Mouse (Mus musculus) kidney, postnatal 0 days (tissue): Measurements from ENCODE around the gene Bst1. TPM values are rescaled to one million over a fixed set of nuclear protein-coding genes. Genes with fewer than 3 reads are reported as not detected.

ENCODE experiments used
- ATAC-seq: fragments of 200-750 bp; cut with Nextera tagmentation; replicated peaks from 2 replicates; pipeline ENCODE4 v1.8.0; 2017; ENCODE audit warnings: low read depth, moderate number of reproducible peaks, moderate TSS enrichment, moderate library complexity; ENCODE audit not compliant: low FRiP score
- DNase-seq: peaks from one replicate; pipeline ENCODE4 v3.0.0-alpha.2; 2016; ENCODE audit warnings: low spot score
- H3K27ac ChIP-seq: fragments of 300-500 bp; sonication (generic); 2 replicates; pipeline ENCODE4 v1.5.1; 2014; ENCODE audit warnings: mild to moderate bottlenecking
- H3K27me3 ChIP-seq: fragments of 300-500 bp; sonication (generic); 2 replicates; pipeline ENCODE4 v1.6.1; 2014; ENCODE audit warnings: low read length, mixed read lengths; ENCODE audit not compliant: insufficient read depth
- H3K36me3 ChIP-seq: fragments of 300-500 bp; sonication (generic); 2 replicates; pipeline ENCODE4 v1.6.1; 2014; ENCODE audit warnings: low read length, mixed read lengths; ENCODE audit not compliant: insufficient read depth
- H3K4me1 ChIP-seq: fragments of 300-500 bp; sonication (generic); replicated peaks from 2 replicates; pipeline ENCODE4 v1.6.1; 2014; ENCODE audit warnings: antibody characterized with exemption, low read length, mixed read lengths; ENCODE audit not compliant: insufficient read depth
- H3K4me2 ChIP-seq: fragments of 300-500 bp; sonication (generic); 2 replicates; pipeline ENCODE4 v1.6.1; 2014; ENCODE audit warnings: mild to moderate bottlenecking, low read length, moderate library complexity, mixed read lengths
- H3K4me3 ChIP-seq: fragments of 300-500 bp; sonication (generic); replicated peaks from 2 replicates; pipeline ENCODE4 v1.5.1; 2014; ENCODE audit warnings: low read depth, low read length
- H3K9ac ChIP-seq: fragments of 300-500 bp; sonication (generic); 2 replicates; pipeline ENCODE4 v1.6.1; 2014; ENCODE audit warnings: low read depth, low read length
- H3K9me3 ChIP-seq: fragments of 300-500 bp; sonication (generic); replicated peaks from 2 replicates; pipeline ENCODE4 v1.6.1; 2016; ENCODE audit warnings: low read length, inconsistent platforms, mixed read lengths
- CTCF ChIP-seq: IDR thresholded peaks from 2 replicates; pipeline ENCODE4 v1.5.1; 2016; ENCODE audit warnings: antibody characterized with exemption, low read depth, mild to moderate bottlenecking, moderate library complexity
- WGBS: fragments of 180-500 bp; shearing (Covaris S2); extraction: QIAGEN DNeasy Blood & Tissue Kit; methylation state at CpG from one replicate; pipeline ENCODE4 v1.1.7; 2014; 5-methylcytosine and 5-hydroxymethylcytosine counted together
- polyA plus RNA-seq: library from polyadenylated mRNA; unstranded; fragments of >200 nt; fragmentation: Nextera tagmentation; extraction: Ambion mirVana; gene quantifications from 2 replicates; pipeline ENCODE4 v1.2.1, GENCODE M21; 2015

Gene Bst1
- polyA plus RNA-seq, 1 experiment from 2014 or later = 4.0 TPM

DNA sequence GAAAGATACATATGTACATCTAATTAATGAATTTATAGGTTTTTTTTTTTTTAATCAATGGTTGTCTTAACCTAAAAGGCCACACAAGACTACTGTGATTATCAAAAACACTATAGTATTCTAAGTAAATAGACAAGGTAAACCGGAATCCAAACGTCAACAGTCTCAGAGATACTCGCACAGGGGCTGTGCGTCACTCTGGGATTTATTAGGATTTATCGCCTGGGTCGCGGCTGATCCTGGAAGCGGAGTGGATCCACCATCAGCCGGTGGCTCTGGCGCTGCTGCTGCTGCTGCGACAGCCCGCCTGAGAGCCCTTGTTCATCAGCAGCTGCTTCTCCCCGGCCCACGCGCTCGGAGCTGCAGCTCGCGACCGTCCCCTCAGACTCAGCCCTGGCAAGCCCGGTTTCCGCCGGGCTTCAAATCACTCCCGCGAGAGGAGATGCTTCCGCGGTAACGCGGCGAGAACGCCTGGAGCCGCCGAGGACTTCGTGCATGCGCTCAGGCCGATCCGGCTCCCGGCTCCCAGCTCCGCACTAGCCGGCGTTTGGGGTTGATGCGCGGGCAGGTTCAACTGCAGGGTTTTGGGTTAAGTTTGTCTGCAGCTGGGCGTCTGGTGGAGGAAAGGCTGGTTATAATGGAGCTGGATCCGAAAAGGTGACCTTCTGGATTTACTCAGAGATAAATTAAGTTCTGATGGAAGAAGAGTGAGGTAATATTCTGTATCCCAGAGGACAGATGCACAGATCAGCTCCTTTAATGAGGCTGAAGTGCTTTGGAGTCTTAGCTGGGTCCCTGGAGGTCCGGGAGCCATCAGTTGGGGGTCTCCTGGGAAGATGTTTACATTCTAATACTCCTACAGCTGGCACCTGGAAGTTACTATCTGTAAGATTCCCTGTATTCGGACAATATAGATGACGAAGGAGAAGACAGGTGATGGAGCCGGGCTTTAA is 10.7 kb upstream of the Bst1 start:
- Histone ChIP-seq H3K27me3 (no peaks in the 10 kb centered on the region), H3K4me1 (peaks cover 4% of the 10 kb centered on the region; the same call in 1 of the 2 replicates), H3K27ac (peak overlapping the region; percentile 70), H3K36me3 (no peaks in the 10 kb centered on the region), H3K4me2 (peak overlapping the region; percentile 76), H3K4me3 (peak overlapping the region; percentile 42), H3K9ac (peak overlapping the region; percentile 69), H3K9me3 (no peaks in the 10 kb centered on the region)
- ATAC-seq = peak; percentile 96
- peak; percentile 91 for DNase-seq
- no peak for TF ChIP-seq CTCF
- 5% methylated on average over 48 of the region's 48 CpGs for WGBS

DNA sequence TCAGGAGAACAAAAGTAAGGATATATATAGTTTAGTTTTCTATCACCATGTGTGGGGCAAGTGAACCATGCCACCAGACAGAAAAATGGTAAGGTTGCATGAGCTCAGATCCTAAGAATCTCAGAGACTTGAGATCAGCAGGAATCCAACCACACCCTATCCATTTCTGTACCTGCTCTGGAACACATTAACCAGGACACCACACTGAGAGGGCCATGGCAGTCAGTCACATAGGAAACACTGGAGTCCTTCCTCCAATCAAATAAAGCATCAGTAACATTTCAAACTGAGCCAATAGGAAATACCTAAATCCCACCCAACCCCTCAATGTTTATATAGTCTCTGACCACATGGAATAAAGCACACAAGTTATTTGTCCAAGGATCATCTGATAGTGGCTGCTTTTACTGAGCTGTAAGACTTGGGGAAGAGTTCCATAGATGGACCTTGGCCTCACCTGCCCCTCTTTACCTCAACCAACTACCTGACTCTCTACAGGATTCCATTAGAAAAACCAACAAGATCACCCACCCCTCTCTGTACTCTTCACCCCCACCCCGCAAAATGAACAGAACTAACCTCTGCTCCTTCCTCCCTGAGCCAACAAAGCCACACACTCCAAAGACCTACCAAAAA is 8.1 kb upstream of the Bst1 start:
- H3K27ac ChIP-seq = no peak overlapping the region

DNA sequence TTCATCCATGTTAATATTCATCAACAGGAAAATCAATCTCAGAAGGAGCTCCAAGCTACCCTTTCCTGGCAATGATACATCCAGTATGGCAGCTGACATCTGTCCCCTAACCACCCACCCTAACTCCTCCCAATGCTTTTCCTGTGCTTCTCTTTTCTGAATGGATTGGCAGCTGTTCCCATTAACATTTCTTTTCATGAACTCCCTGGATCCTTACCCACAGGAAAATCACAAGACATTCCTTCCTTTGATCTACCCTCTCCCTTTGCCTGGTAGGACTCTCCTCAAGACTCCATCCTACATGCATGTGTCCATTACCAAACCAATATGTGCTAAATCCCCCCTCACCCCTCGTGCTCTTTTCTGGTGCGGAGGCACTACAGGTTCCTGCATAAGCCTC is 4.1 kb upstream of the Bst1 start:
- no peaks in the 10 kb centered on the region for H3K9me3 ChIP-seq
- H3K36me3 ChIP-seq = no peaks in the 10 kb centered on the region
- no peak overlapping the region for H3K27ac ChIP-seq
- 84% methylated on average over 2 of the region's 2 CpGs for WGBS
- H3K4me1 ChIP-seq = no peaks in the 10 kb centered on the region
- ATAC-seq (no peak), DNase-seq (no peak)
- TF ChIP-seq CTCF = no peak
- H3K4me3 ChIP-seq = no peak overlapping the region
- no peak overlapping the region for H3K4me2 ChIP-seq
- H3K27me3 ChIP-seq = no peaks in the 10 kb centered on the region
- H3K9ac ChIP-seq = no peak overlapping the region

More for the DNA sequence above, 8.1 kb upstream of the Bst1 start:
- Histone ChIP-seq H3K4me2 (no peak overlapping the region), H3K36me3 (no peaks in the 10 kb centered on the region), H3K9ac (no peak overlapping the region), H3K4me1 (peaks cover 4% of the 10 kb centered on the region; the same call in 1 of the 2 replicates), H3K4me3 (no peak overlapping the region), H3K9me3 (no peaks in the 10 kb centered on the region), H3K27me3 (no peaks in the 10 kb centered on the region)
- no peak for TF ChIP-seq CTCF
- ATAC-seq (no peak), DNase-seq (no peak)
- 95% methylated on average over 1 of the region's 1 CpGs for WGBS

DNA sequence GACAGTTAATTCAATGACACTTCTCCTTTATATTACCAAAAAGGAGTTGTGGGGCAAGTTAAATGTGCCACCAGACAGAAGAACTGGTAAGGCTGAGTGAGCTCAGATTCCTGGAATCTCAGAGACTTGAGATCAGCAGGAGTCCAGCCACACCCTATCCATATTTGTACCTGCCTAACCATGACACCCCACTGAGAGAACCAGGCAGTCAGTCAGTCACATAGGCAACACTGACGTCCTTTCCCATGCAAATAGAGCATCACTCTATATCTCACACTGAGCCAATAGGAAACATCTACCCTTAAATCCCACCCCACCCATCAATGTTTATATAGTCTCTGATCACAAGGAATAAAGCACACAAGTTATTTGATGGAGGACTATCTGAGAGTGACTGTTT is 2.9 kb upstream of the Bst1 start:
- 46% methylated on average over 1 of the region's 1 CpGs for WGBS
- Histone ChIP-seq H3K4me2 (no peak overlapping the region), H3K4me1 (no peaks in the 10 kb centered on the region), H3K9me3 (no peaks in the 10 kb centered on the region), H3K27ac (no peak overlapping the region), H3K9ac (no peak overlapping the region), H3K4me3 (no peak overlapping the region), H3K27me3 (no peaks in the 10 kb centered on the region), H3K36me3 (no peaks in the 10 kb centered on the region)
- ATAC-seq (no peak), DNase-seq (no peak)
- TF ChIP-seq CTCF = no peak

DNA sequence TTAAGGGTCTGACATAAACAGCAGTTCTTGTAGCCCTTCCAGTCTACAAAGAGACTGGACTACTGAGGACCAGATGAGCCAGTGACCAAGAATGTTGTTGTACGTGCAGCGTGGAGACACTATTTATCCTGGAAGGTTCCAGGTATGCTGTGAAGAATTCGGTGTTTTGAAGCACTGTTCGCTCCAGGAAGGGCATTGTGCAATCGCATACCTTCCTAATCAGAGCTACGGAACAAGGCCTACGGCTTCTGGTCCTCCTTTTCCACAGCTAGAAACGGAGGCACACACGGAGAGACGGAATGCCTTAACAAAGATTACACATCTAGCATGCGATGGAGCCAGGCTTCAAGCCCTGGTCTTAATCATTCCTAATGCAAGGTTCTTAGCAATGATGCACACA is 2.1 kb downstream of the Bst1 start:
- no peak overlapping the region for H3K4me3 ChIP-seq
- DNase-seq (no peak), ATAC-seq (no peak)
- H3K27me3 ChIP-seq = no peaks in the 10 kb centered on the region
- H3K9ac ChIP-seq = no peak overlapping the region
- H3K27ac ChIP-seq = no peak overlapping the region
- H3K9me3 ChIP-seq = no peaks in the 10 kb centered on the region
- H3K36me3 ChIP-seq = no peaks in the 10 kb centered on the region
- no peak overlapping the region for H3K4me2 ChIP-seq
- no peak for TF ChIP-seq CTCF
- H3K4me1 ChIP-seq = no peaks in the 10 kb centered on the region
- 91% methylated on average over 11 of the region's 11 CpGs for WGBS

DNA sequence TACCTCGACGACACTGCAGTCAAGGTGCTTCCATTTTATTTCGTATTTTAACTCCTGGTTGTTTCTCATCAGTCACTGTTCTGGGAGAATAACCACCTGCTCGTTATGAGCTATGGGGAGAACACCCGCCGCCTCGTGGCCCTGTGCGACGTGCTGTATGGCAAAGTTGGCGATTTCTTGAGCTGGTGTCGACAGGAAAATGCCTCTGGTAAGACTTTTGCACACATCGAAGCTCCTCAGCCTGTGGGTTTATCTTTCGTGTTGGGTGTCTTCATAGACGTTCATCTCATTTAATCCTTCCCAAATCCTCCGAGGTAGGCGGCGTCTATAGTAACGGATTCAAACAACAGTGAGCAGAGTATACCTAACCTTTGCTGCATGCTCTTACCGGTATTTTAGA is 2.9 kb downstream of the Bst1 start, which contains the start of gene Fbxl5:
Gene Fbxl5, minus strand, starts transcription at position 101 of the 400 bp plus-strand sequence.
- no peak for ATAC-seq
- Histone ChIP-seq H3K36me3 (no peaks in the 10 kb centered on the region), H3K9me3 (no peaks in the 10 kb centered on the region), H3K4me3 (no peak within 1 kb of the TSS), H3K4me1 (no peaks in the 10 kb centered on the region), H3K27me3 (no peaks in the 10 kb centered on the region), H3K9ac (no peak within 1 kb of the TSS), H3K4me2 (no peak within 1 kb of the TSS), H3K27ac (no peak within 1 kb of the TSS)
- no peak for DNase-seq
- TF ChIP-seq CTCF = no peak
- 86% methylated on average over 19 of the region's 19 CpGs for WGBS
